In genomic region chr4:28912028-28912427, GRCm38 (mm10) we compare ENCODE assay signal across 27 mouse cellular contexts.
DNase-seq lines count a peak whose midpoint lies in the region; ATAC-seq and TF ChIP-seq lines count a peak whose summit lies in the region.
"Had no signal": no experiment of that assay in that cellular context is flagged by ENCODE, and none has a peak within 500 bp of the region (broad histone marks: within the 10 kb centered on the region; RNA-seq: fewer than 3 reads in every experiment).

No protein-coding gene starts in this region.

- TF ChIP-seq CTCF in kidney, adult 2 months (conservative IDR thresholded peaks at IDR 0.05; ENCODE audit: insufficient read depth, insufficient read length, low read depth, low read length), result no peak

- no peak overlapping the region for H3K9ac ChIP-seq in intestine, embryonic 16.5 days (ENCODE audit: low read depth, low read length)
- H3K9ac ChIP-seq: embryonic facial prominence, embryonic 13.5 days; forebrain, embryonic 12.5 days; forebrain, embryonic 15.5 days; heart, embryonic 13.5 days; hindbrain, embryonic 12.5 days; hindbrain, embryonic 15.5 days had no signal

- peak; percentile 28 for DNase-seq in c-Kit-positive CD71-negative TER-119-negative erythroid progenitor cells, embryonic 14.5 days (ENCODE audit: low read depth)
- DNase-seq in cerebellum, adult 9-10 months, result no peak
- no peak for DNase-seq in kidney, adult 2 months
- DNase-seq: adrenal gland, adult 8-10 months; adrenal gland, postnatal 25 days; cerebellum, adult 18-20 months; cerebellum, adult 9-11 months; cerebellum, postnatal 25 days; embryo, embryonic 11 days; gastrocnemius, adult 2 months; gastrocnemius, postnatal 14 days; heart, adult 2 months; heart, postnatal 14 days; heart, postnatal 4 days had no signal

- 87% methylated on average over 2 of the region's 2 CpGs for WGBS in intestine, embryonic 16.5 days
- WGBS in kidney, adult 2 months, result 67% methylated on average over 2 of the region's 2 CpGs

- no peaks in the 10 kb centered on the region for H3K4me1 ChIP-seq in intestine, embryonic 16.5 days (ENCODE audit: control insufficient read depth, insufficient read depth, low read length)
- H3K4me1 ChIP-seq in kidney, adult 2 months (ENCODE audit: control insufficient read depth, insufficient read depth, low read length), result no peaks in the 10 kb centered on the region
- H3K4me1 ChIP-seq: embryonic facial prominence, embryonic 10.5 days; embryonic facial prominence, embryonic 13.5 days; heart, embryonic 10.5 days; hindbrain, embryonic 12.5 days; hindbrain, embryonic 15.5 days had no signal

- no peak overlapping the region for H3K4me3 ChIP-seq in intestine, embryonic 16.5 days (ENCODE audit: low read length)
- no peak overlapping the region for H3K4me3 ChIP-seq in kidney, adult 2 months (ENCODE audit: insufficient read depth, low read depth, low read length)
- H3K4me3 ChIP-seq: embryonic facial prominence, embryonic 10.5 days; embryonic facial prominence, embryonic 13.5 days; erythroblast, embryonic 14.5 days; forebrain, embryonic 12.5 days; forebrain, embryonic 15.5 days; gastrocnemius, adult 2 months; heart, adult 2 months; heart, embryonic 10.5 days; heart, embryonic 13.5 days; hindbrain, embryonic 12.5 days; hindbrain, embryonic 15.5 days had no signal

- peak; percentile 99 for ATAC-seq in granulocyte monocyte progenitor cell, adult 5-6 weeks (replicated peaks; ENCODE audit: poor library complexity, severe bottlenecking)
- ATAC-seq in megakaryocyte progenitor cell, adult 5-6 weeks (replicated peaks; ENCODE audit: poor library complexity), result peak; percentile 99
- no peak for ATAC-seq in intestine, embryonic 16.5 days
- ATAC-seq: activated CD4-positive, CD25-positive, alpha-beta regulatory T cell, adult 4 months had no signal

- no peaks in the 10 kb centered on the region for H3K27me3 ChIP-seq in intestine, embryonic 16.5 days (replicated peaks; ENCODE audit: control insufficient read depth, insufficient read depth, low read length)
- no peaks in the 10 kb centered on the region for H3K27me3 ChIP-seq in kidney, adult 2 months (replicated peaks; ENCODE audit: control insufficient read depth, insufficient read depth, low read length)
- H3K27me3 ChIP-seq: embryonic facial prominence, embryonic 13.5 days; forebrain, embryonic 12.5 days; forebrain, embryonic 15.5 days; heart, embryonic 13.5 days; hindbrain, embryonic 12.5 days; hindbrain, embryonic 15.5 days had no signal

- no peak overlapping the region for H3K4me2 ChIP-seq in intestine, embryonic 16.5 days (ENCODE audit: low read depth, low read length)
- H3K4me2 ChIP-seq: embryonic facial prominence, embryonic 13.5 days; forebrain, embryonic 12.5 days; forebrain, embryonic 15.5 days; heart, embryonic 13.5 days; hindbrain, embryonic 12.5 days; hindbrain, embryonic 15.5 days had no signal

- no peak for TF ChIP-seq POLR2A in kidney, adult 2 months (IDR thresholded peaks at IDR 0.05; ENCODE audit: low read depth, low read length)

- H3K36me3 ChIP-seq in intestine, embryonic 16.5 days (ENCODE audit: control insufficient read depth, insufficient read depth, low read length), result no peaks in the 10 kb centered on the region
- H3K36me3 ChIP-seq in kidney, adult 2 months (ENCODE audit: control insufficient read depth, insufficient read depth, low read length), result no peaks in the 10 kb centered on the region
- H3K36me3 ChIP-seq: embryonic facial prominence, embryonic 10.5 days; embryonic facial prominence, embryonic 13.5 days; forebrain, embryonic 12.5 days; forebrain, embryonic 15.5 days; heart, embryonic 10.5 days; heart, embryonic 13.5 days; hindbrain, embryonic 12.5 days; hindbrain, embryonic 15.5 days had no signal

- H3K9me3 ChIP-seq in intestine, embryonic 16.5 days (ENCODE audit: control insufficient read depth, low read length), result no peaks in the 10 kb centered on the region
- H3K9me3 ChIP-seq: embryonic facial prominence, embryonic 10.5 days; embryonic facial prominence, embryonic 13.5 days; forebrain, embryonic 12.5 days; forebrain, embryonic 15.5 days; heart, embryonic 10.5 days; heart, embryonic 13.5 days; hindbrain, embryonic 12.5 days; hindbrain, embryonic 15.5 days had no signal

- H3K27ac ChIP-seq in intestine, embryonic 16.5 days (ENCODE audit: low read length), result no peak overlapping the region
- no peak overlapping the region for H3K27ac ChIP-seq in kidney, adult 2 months (ENCODE audit: insufficient read depth, low read depth, low read length)
- H3K27ac ChIP-seq: embryonic facial prominence, embryonic 10.5 days; embryonic facial prominence, embryonic 13.5 days; forebrain, embryonic 12.5 days; forebrain, embryonic 15.5 days; gastrocnemius, adult 2 months; heart, adult 2 months; heart, embryonic 10.5 days; heart, embryonic 13.5 days; hindbrain, embryonic 12.5 days; hindbrain, embryonic 15.5 days had no signal
